Mouse (Mus musculus): ENCODE data around the gene Mark4.

GRCm38 (mm10) chr7:19468279-19468678, 9.7 kb upstream of the Mark4 start:
- no peak for TF ChIP-seq CTCF (IDR thresholded peaks at IDR 0.05; ENCODE audit: extremely low read depth, insufficient read depth, insufficient read length, insufficient replicate concordance)
- TF ChIP-seq POLR2A (IDR thresholded peaks at IDR 0.05; ENCODE audit: low read depth, low read length): no peak

Measured in spleen, adult 2 months (tissue).